Mouse (Mus musculus) midbrain, embryonic 16.5 days (tissue): ENCODE measurements around the gene Psg17. TPM values are rescaled to one million over a fixed set of nuclear protein-coding genes. Genes with fewer than 3 reads are reported as not detected.

Experiments
- ATAC-seq: fragments of 200-750 bp; cut with Nextera tagmentation; 2 replicates; pipeline ENCODE4 v1.8.0; 2017; ENCODE audit warnings: moderate TSS enrichment
- H3K27ac ChIP-seq: fragments of 300-500 bp; sonication (generic); 2 replicates; pipeline ENCODE4 v1.5.1; 2014; ENCODE audit warnings: mild to moderate bottlenecking, low read length, mixed read lengths
- H3K27me3 ChIP-seq: fragments of 300-500 bp; sonication (generic); 2 replicates; pipeline ENCODE4 v1.6.1; 2014; ENCODE audit warnings: low read depth, low read length, mixed read lengths; ENCODE audit not compliant: control insufficient read depth, insufficient read depth
- H3K36me3 ChIP-seq: fragments of 300-500 bp; sonication (generic); 2 replicates; pipeline ENCODE4 v1.6.1; 2014; ENCODE audit warnings: mild to moderate bottlenecking, low read length, moderate library complexity, mixed read lengths; ENCODE audit not compliant: control insufficient read depth, insufficient read depth
- H3K4me1 ChIP-seq: fragments of 300-500 bp; sonication (generic); 2 replicates; pipeline ENCODE4 v1.6.1; 2014; ENCODE audit warnings: mild to moderate bottlenecking, low read length, mixed read lengths; ENCODE audit not compliant: control insufficient read depth, insufficient read depth
- H3K4me2 ChIP-seq: fragments of 300-500 bp; sonication (generic); 2 replicates; pipeline ENCODE4 v1.6.1; 2014; ENCODE audit warnings: mild to moderate bottlenecking, low read length, mixed read lengths
- H3K4me3 ChIP-seq: fragments of 300-500 bp; sonication (generic); 2 replicates; pipeline ENCODE4 v1.5.1; 2014; ENCODE audit warnings: low read depth, mild to moderate bottlenecking, low read length, moderate library complexity, mixed read lengths
- H3K9ac ChIP-seq: fragments of 300-500 bp; sonication (generic); 2 replicates; pipeline ENCODE4 v1.6.1; 2014; ENCODE audit warnings: low read depth, low read length, mixed read lengths
- H3K9me3 ChIP-seq: fragments of 300-500 bp; sonication (generic); replicated peaks from 2 replicates; pipeline ENCODE4 v1.6.1; 2014; ENCODE audit warnings: mild to moderate bottlenecking, low read length, mixed read lengths; ENCODE audit not compliant: control insufficient read depth, poor library complexity, severe bottlenecking
- WGBS: fragments of 180-500 bp; shearing (Covaris S2); extraction: QIAGEN DNeasy Blood & Tissue Kit; methylation state at CpG from one replicate; pipeline ENCODE4 v1.1.7; 2014; 5-methylcytosine and 5-hydroxymethylcytosine counted together
- polyA plus RNA-seq: library from polyadenylated mRNA; unstranded; fragments of >200 nt; fragmentation: Nextera tagmentation; extraction: Ambion mirVana; gene quantifications from 2 replicates; pipeline ENCODE4 v1.2.1, GENCODE M21; 2015

Gene Psg17
- polyA plus RNA-seq, 1 experiment from 2014 or later: 0.09 TPM

GRCm38 (mm10) chr7:18839865-18840264 lies 18.5 kb upstream of the Psg17 start, which contains the start of gene Mill2:
Mill2 (plus strand) TSS chr7:18839966.
- Histone ChIP-seq H3K36me3 (no peaks in the 10 kb centered on the region), H3K4me3 (peak within 1 kb of the TSS; percentile 40), H3K27me3 (no peaks in the 10 kb centered on the region), H3K9me3 (no peaks in the 10 kb centered on the region), H3K4me1 (no peaks in the 10 kb centered on the region), H3K27ac (peak within 1 kb of the TSS; percentile 71), H3K4me2 (peak within 1 kb of the TSS; percentile 74), H3K9ac (peak within 1 kb of the TSS; percentile 66)
- 15% methylated on average over 3 of the region's 3 CpGs for WGBS
- peak; percentile 77 for ATAC-seq

- no peak overlapping the region for H3K9ac ChIP-seq
- H3K4me2 ChIP-seq: no peak overlapping the region
- ATAC-seq: no peak
- H3K4me3 ChIP-seq: no peak overlapping the region
- H3K4me1 ChIP-seq: no peaks in the 10 kb centered on the region
- H3K9me3 ChIP-seq: no peaks in the 10 kb centered on the region
- H3K36me3 ChIP-seq: no peaks in the 10 kb centered on the region
- H3K27me3 ChIP-seq: no peaks in the 10 kb centered on the region
- 57% methylated on average over 13 of the region's 13 CpGs for WGBS
- no peak overlapping the region for H3K27ac ChIP-seq
These were observed 10.9 kb upstream of the Psg17 start for GRCm38 (mm10) chr7:18832298-18832697.

GRCm38 (mm10) chr7:18829545-18829944 lies 8.1 kb upstream of the Psg17 start:
- no peaks in the 10 kb centered on the region for H3K4me1 ChIP-seq
- H3K9ac ChIP-seq: no peak overlapping the region
- H3K4me3 ChIP-seq: no peak overlapping the region
- H3K36me3 ChIP-seq: no peaks in the 10 kb centered on the region
- 67% methylated on average over 7 of the region's 7 CpGs for WGBS
- ATAC-seq: no peak
- H3K4me2 ChIP-seq: no peak overlapping the region
- no peak overlapping the region for H3K27ac ChIP-seq
- no peaks in the 10 kb centered on the region for H3K27me3 ChIP-seq
- no peaks in the 10 kb centered on the region for H3K9me3 ChIP-seq

- H3K27me3 ChIP-seq: no peaks in the 10 kb centered on the region
- no peak for ATAC-seq
- no peak overlapping the region for H3K27ac ChIP-seq
- no peaks in the 10 kb centered on the region for H3K9me3 ChIP-seq
- H3K9ac ChIP-seq: no peak overlapping the region
- 63% methylated on average over 9 of the region's 9 CpGs for WGBS
- H3K36me3 ChIP-seq: no peaks in the 10 kb centered on the region
- H3K4me1 ChIP-seq: no peaks in the 10 kb centered on the region
- no peak overlapping the region for H3K4me2 ChIP-seq
- H3K4me3 ChIP-seq: no peak overlapping the region
These were observed 7.2 kb upstream of the Psg17 start for GRCm38 (mm10) chr7:18828592-18828991.

GRCm38 (mm10) chr7:18827792-18828546 lies 6.6 kb upstream of the Psg17 start:
- no peak overlapping the region for H3K4me2 ChIP-seq
- H3K9ac ChIP-seq: no peak overlapping the region
- H3K4me1 ChIP-seq: no peaks in the 10 kb centered on the region
- no peak overlapping the region for H3K27ac ChIP-seq
- 61% methylated on average over 25 of the region's 26 CpGs for WGBS
- no peaks in the 10 kb centered on the region for H3K9me3 ChIP-seq
- H3K4me3 ChIP-seq: no peak overlapping the region
- H3K36me3 ChIP-seq: no peaks in the 10 kb centered on the region
- H3K27me3 ChIP-seq: no peaks in the 10 kb centered on the region
- ATAC-seq: peak; percentile 14; the same call in 1 of the 2 replicates

- Histone ChIP-seq H3K4me2 (no peak overlapping the region), H3K4me1 (no peaks in the 10 kb centered on the region), H3K27ac (no peak overlapping the region), H3K9me3 (no peaks in the 10 kb centered on the region), H3K36me3 (no peaks in the 10 kb centered on the region), H3K9ac (no peak overlapping the region), H3K27me3 (no peaks in the 10 kb centered on the region), H3K4me3 (no peak overlapping the region)
- WGBS: 86% methylated on average over 9 of the region's 9 CpGs
- no peak for ATAC-seq
These were observed 3.1 kb downstream of the Psg17 start for GRCm38 (mm10) chr7:18818301-18818700.

GRCm38 (mm10) chr7:18803526-18803925 lies 17.9 kb downstream of the Psg17 start:
- Histone ChIP-seq H3K27me3 (no peaks in the 10 kb centered on the region), H3K9me3 (no peaks in the 10 kb centered on the region), H3K9ac (no peak overlapping the region), H3K4me2 (no peak overlapping the region), H3K4me3 (no peak overlapping the region), H3K27ac (no peak overlapping the region), H3K4me1 (no peaks in the 10 kb centered on the region), H3K36me3 (no peaks in the 10 kb centered on the region)
- no peak for ATAC-seq

- Histone ChIP-seq H3K4me2 (no peak overlapping the region), H3K4me1 (no peaks in the 10 kb centered on the region), H3K27ac (no peak overlapping the region), H3K9me3 (no peaks in the 10 kb centered on the region), H3K9ac (no peak overlapping the region), H3K36me3 (no peaks in the 10 kb centered on the region), H3K4me3 (no peak overlapping the region), H3K27me3 (no peaks in the 10 kb centered on the region)
- no peak for ATAC-seq
- 44% methylated on average over 3 of the region's 3 CpGs for WGBS
These were observed 22.3 kb downstream of the Psg17 start for GRCm38 (mm10) chr7:18799129-18799528.

- ATAC-seq: no peak
- WGBS: 89% methylated on average over 1 of the region's 1 CpGs
- no peak within 1 kb of the TSS for H3K9ac ChIP-seq
- no peak within 1 kb of the TSS for H3K27ac ChIP-seq
- H3K4me2 ChIP-seq: no peak within 1 kb of the TSS
- no peak within 1 kb of the TSS for H3K4me3 ChIP-seq
- no peaks in the 10 kb centered on the region for H3K9me3 ChIP-seq
- H3K36me3 ChIP-seq: no peaks in the 10 kb centered on the region
- H3K4me1 ChIP-seq: no peaks in the 10 kb centered on the region
- no peaks in the 10 kb centered on the region for H3K27me3 ChIP-seq
These were observed 23.0 kb downstream of the Psg17 start, which contains the start of gene Psg19 for GRCm38 (mm10) chr7:18798420-18798819. Psg19 (minus strand) TSS chr7:18798520.
